Mouse (Mus musculus) brown adipose tissue, adult 24 weeks (tissue): ENCODE results near the gene Ano8. TPM values are rescaled to one million over a fixed set of nuclear protein-coding genes. Genes with fewer than 3 reads are reported as not detected.

Experiments
- H3K27ac ChIP-seq: fragments of 200-500 bp; replicated peaks from 2 replicates; pipeline ENCODE4 v1.5.1; 2012; ENCODE audit warnings: low read depth, mild to moderate bottlenecking, low read length
- H3K4me1 ChIP-seq: fragments of 200-500 bp; 2 replicates; pipeline ENCODE4 v1.6.1; 2012; ENCODE audit warnings: low read length, mixed read lengths; ENCODE audit not compliant: control insufficient read depth, insufficient read depth, insufficient read length
- H3K4me3 ChIP-seq: fragments of 200-500 bp; 2 replicates; pipeline ENCODE4 v1.5.1; 2012; ENCODE audit warnings: low read depth, mild to moderate bottlenecking, low read length, moderate library complexity; ENCODE audit not compliant: insufficient read depth
- polyA plus RNA-seq: library from polyadenylated mRNA; stranded (reverse); fragments of >200 nt; gene quantifications from 2 replicates; pipeline ENCODE4 v1.2.4, GENCODE M21; 2012; ENCODE audit not compliant: missing spikeins, insufficient read depth, insufficient read length

Ano8 gene
- polyA plus RNA-seq, 1 experiment, result 7.3 TPM

DNA sequence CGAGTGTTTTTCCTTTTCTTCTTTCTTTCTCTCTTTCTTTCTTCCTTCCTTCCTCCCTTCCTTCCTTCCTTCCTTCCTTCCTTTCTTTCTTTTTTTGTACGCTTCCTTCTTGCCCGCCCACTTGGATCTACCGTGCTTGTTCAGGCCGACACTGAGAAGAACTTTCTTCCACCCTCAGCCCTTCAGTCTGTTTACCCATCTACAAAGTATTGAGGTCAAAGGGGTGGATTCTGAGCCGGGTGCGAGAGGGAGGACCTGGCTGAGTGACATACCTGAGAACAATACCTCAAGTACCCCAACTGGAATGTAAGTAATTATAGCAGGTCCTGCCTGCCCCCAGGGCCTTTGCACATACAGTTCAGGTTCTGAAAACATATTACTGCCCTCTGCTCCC, 370 bp upstream of the Ano8 start:
- Histone ChIP-seq H3K27ac (peak overlapping the region; percentile 68), H3K4me3 (peak overlapping the region; percentile 33), H3K4me1 (peaks cover 14% of the 10 kb centered on the region)

DNA sequence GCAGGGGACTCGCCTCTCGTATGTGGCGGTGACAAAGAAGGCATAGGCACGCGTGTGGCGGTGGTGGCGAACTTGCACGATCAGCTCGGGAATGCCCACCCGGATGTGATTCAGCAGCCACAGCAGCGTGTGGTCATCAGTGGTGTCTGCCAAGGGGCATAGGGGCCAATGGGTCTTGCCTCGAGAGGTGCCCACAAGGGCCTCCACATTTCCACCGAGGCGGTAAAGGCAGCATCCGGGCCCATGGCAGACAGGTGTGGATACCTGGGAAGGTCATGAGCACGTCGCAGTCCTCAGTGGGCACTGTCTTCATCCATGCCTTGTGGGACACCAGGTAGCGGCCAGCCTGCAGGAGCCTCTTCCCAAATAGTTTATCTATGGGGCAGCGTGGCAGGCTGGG, 1.0 kb downstream of the Ano8 start:
- peak overlapping the region; percentile 86 for H3K4me3 ChIP-seq
- H3K4me1 ChIP-seq, result peaks cover 14% of the 10 kb centered on the region
- no peak overlapping the region for H3K27ac ChIP-seq

DNA sequence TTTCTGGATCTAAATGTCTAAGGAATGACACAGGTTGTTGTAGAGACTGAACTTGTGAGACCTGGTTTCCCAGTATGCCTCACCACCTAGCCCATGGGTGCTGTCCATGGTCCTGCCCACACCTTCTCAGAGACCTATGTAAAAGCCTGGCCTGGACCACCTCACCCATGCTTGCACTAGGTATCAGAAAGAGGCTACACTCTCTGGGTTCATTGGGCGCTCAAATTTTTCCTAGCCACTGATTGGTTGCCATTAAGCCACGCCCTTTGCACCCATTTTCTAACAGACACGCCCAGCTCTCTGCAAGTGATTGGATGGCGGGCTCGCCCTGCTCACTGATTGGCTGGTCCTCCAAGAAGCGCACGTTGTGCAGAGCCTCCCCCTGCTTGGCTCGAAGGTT, 1.8 kb downstream of the Ano8 start:
- no peak overlapping the region for H3K27ac ChIP-seq
- no peak overlapping the region for H3K4me3 ChIP-seq
- H3K4me1 ChIP-seq, result peaks cover 9% of the 10 kb centered on the region

DNA sequence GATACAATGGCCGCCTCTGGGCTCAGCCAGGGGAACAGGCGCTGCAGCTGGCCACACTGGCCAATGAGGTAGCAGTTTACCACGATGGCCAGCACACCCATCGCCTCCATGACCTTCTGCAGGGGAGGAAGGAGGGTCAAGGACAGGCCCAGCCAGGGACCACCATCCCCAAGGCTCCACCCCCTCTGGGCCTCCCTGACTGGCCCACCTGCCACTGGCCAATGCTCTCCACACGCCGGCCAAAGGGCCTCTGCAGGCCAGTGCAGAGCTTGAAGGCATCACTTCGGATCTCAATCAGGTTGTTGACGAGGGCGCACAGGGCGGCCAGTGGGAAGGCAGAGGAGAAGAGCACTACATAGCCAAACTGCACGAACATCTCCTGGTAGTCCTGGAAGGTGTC, 6.8 kb downstream of the Ano8 start:
- H3K4me3 ChIP-seq, result no peak overlapping the region
- peaks cover 8% of the 10 kb centered on the region for H3K4me1 ChIP-seq
- no peak overlapping the region for H3K27ac ChIP-seq

DNA sequence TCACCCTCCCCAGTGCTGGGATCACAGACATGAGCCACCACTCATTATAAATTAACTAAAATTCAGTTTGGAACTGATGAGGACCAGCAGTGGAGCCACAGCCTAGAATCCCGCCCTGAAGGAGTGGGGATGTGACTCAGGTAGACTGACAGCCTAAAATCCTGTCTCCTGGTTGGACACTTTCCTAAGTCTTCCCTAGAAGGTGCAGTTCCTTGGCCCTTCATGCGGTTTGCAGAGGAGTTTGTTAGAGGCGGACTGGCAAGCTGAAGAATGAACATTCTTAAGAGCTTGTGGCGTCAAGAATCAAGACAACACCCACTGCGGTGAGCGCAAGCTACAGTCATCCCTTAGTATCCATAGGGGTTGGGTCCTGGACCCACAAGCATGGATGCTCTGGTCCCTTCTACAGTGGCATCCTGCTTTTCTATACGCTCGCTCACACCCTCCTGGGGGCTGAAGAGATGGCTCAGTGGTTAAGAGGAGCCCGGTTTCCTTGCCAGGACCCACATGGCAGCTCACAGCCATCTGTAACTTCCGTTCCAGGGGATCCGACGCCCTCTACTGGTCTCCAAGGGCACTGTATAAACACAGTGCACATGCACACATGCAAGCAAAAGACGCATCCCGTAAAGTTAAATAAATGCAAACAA, 8.4 kb downstream of the Ano8 start:
- H3K4me1 ChIP-seq, result peaks cover 8% of the 10 kb centered on the region
- no peak overlapping the region for H3K27ac ChIP-seq
- no peak overlapping the region for H3K4me3 ChIP-seq

DNA sequence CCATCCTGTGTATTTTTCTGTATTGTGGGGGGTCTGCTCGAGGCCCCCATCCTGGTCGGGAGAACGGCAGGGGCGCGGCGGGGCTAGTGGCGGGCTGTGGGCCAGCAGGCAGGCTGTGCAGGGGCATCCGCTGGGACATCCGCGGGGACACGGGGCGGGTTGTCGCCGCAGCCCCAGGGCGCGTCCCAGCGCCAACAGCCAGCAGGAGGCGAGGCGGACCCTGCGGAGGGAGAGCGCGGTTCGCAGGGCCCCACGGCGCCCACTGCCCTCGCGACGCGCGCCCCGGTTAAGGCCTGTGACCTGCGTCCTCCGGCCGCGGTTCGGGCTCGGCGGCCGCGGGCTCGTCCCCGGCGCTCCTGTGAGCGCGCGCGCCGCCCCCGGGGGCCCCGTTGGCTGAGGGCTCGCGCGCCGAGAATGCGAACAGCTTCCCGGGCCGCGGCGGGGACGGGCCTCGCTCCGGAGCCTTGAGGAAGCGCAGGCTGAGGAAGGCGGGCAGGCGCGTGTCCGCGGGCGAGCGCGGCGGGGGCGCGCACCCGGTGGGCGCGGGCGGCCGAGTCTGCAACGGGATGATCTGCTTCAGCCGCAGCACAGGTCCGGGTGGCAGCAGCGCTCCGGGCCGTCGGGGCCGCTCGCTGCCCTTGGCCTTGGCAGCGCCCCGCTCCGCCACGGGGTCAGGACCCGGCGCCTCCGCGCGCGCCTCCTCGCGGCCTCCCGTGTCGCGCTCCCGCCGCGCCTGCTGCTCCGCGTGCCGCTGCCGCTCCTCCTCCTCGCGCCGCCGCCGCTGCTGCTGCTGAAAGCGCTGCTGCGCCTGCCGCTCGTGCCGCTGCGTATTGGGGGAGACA, 9.4 kb downstream of the Ano8 start:
- Histone ChIP-seq H3K4me1 (peaks cover 8% of the 10 kb centered on the region), H3K4me3 (peak overlapping the region; percentile 81), H3K27ac (peak overlapping the region; percentile 81)

DNA sequence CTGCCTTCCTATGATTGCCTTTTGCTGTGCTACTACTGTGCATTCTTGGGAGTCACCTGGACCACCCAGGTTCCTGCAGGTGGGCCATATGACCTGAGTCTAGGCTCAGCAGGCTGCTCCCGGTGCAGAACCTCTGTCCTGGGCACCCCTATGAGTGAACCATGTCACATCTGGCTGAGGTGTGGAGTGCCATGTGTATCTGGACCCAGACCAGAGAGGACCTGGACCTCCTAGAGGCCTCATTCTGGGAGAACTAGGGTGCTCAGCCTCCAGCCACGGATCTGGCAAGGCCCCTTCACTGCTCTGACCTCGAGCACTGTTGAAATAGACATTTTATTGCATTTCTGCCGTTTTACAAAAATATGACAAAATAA, 10.1 kb downstream of the Ano8 start:
- H3K4me3 ChIP-seq, result peak overlapping the region; percentile 81
- H3K27ac ChIP-seq, result 0 out of 2 replicates have a peak overlapping the region, but pooled peaks have one; percentile 81
- peaks cover 8% of the 10 kb centered on the region for H3K4me1 ChIP-seq

DNA sequence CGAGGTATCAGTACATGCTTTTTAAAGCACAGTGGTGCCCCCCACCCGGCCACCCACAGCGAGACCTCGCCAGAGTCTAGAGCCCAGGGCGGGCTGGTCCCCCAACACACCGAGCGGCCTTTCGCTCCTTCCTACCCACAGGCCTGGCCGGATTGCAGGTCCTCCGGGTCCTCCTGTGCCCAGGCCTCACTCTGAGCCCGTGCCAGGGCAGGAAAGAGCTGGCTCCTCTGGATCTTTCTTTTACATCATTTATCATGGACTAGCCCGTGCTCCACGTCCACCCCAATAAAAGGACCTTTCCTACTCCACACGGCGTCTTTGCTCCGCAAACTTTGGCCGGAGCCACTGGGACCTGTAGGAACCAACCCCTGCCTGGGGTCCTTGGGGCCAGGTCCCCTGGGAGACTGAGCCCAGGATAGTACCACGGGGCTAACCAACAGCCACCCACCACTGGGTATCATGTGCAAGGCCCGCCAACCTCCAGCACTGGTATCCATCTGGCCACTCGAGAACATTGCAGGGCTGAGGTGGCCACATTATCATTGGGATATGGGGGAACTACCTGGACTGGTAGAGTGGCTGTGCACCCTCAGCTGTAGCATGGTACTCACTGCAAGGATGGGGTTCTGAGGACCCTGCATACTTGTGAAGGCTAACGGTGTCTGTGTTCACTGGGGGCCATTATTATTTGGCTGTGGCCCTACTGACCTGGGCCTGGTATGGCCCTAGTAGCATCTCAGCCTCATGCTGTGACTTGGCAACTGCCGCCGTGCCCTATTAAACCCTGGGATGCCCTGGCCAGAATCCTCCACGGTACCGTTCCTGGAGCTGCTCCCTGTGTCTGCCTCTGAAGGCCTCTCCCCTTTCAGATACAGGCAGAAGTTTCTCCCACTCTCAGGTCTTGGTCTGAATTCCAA, 10.7 kb downstream of the Ano8 start:
- H3K27ac ChIP-seq, result no peak overlapping the region
- no peak overlapping the region for H3K4me3 ChIP-seq
- peaks cover 8% of the 10 kb centered on the region for H3K4me1 ChIP-seq

DNA sequence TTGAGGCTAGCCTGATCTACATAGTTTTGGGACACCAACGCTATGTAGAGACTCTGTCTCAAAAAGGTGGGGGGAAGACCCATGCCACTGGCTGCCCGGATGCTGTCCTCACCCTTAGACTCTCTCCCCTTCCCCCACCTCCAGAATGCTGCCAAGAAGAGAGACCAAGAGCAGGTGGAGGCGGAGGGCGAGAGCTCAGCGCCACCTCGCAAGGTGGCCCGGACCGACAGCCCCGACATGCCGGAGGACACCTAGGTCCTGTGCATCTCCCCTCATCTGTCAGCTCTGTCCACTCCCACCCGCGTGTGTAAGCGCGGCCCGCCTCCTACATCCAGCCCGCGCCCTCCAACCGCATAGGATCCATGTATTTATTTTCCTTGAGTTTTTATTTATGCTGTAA, 11.4 kb downstream of the Ano8 start:
- H3K27ac ChIP-seq, result no peak overlapping the region
- H3K4me1 ChIP-seq, result peaks cover 11% of the 10 kb centered on the region
- H3K4me3 ChIP-seq, result no peak overlapping the region

DNA sequence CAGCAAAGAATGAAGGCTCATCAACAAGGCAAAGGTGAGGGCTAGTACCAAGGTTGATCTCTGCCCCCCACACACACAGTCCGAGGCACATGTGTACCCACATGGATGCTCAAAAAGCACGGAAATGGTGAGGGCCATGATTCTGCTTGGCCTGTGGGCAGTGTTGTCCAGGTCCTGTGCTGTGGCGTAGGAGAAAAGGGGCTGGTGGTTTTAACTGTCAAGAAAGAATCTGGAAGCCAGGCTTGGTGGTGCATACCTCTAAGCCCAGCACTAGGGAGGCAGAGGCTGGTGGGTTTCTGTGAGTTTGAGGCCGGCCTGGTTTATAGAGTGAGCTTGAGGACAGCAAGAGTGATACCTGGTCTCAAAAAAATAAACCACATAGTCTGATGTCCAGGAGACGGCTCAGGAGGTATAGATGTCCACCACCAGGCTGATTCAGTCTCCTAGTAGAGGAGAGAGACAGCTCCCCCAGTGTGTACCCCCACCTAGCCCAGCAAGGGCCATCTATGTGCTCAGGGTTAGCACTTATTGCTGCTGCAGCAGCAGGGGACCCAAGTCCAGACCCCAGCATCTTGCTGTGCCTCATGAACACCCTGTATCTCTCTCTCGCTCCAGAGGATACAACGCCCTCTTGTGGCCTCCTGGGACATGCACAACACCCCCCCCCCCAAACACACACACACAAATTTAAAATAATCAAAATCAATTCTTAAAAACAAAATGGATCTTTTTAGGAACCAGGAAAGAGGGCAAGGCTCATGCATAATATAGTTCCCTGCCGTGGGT, 13.0 kb downstream of the Ano8 start:
- Histone ChIP-seq H3K4me3 (no peak overlapping the region), H3K27ac (no peak overlapping the region), H3K4me1 (peaks cover 11% of the 10 kb centered on the region)

DNA sequence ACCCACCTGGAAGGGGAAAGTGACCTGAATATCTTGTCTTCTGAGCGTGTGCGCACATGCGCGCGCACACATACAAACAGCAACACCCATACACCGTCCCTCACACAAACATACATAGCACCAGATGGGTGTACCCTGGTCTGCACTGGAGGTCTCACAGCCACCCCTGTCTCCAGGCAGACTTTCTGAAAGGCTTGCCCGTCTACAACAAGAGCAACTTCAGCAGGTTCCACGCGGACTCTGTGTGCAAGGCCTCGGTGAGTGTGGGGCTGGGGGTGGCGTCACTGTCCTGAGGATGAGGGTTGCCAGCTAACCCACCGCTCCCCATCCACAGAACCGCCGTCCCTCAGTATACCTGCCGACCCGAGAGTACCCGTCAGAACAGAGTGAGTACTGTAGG, 13.9 kb downstream of the Ano8 start:
- Histone ChIP-seq H3K4me1 (peaks cover 8% of the 10 kb centered on the region; the same call in 1 of the 2 replicates), H3K27ac (no peak overlapping the region)

DNA sequence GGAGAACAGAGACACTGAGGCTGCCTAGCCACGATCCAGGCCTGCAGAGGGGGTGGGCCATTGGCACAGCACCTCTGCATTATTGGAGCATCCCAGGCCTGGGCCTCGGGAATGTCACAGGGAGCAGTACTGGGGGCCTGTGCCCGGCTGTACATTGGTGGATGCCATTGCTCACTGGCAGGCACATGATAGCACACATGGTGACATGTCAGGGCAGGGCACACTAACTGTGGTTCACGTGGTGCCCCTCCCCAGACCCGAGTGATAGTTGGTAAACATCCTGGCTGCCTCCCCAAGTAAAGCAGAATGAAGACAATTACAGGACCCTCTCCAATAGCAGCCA, 14.9 kb downstream of the Ano8 start:
- Histone ChIP-seq H3K27ac (no peak overlapping the region), H3K4me3 (0 out of 2 replicates have a peak overlapping the region, but pooled peaks have one; percentile 78), H3K4me1 (peaks cover 8% of the 10 kb centered on the region; the same call in 1 of the 2 replicates)

More for the DNA sequence above, 13.9 kb downstream of the Ano8 start:
- no peak overlapping the region for H3K4me3 ChIP-seq

DNA sequence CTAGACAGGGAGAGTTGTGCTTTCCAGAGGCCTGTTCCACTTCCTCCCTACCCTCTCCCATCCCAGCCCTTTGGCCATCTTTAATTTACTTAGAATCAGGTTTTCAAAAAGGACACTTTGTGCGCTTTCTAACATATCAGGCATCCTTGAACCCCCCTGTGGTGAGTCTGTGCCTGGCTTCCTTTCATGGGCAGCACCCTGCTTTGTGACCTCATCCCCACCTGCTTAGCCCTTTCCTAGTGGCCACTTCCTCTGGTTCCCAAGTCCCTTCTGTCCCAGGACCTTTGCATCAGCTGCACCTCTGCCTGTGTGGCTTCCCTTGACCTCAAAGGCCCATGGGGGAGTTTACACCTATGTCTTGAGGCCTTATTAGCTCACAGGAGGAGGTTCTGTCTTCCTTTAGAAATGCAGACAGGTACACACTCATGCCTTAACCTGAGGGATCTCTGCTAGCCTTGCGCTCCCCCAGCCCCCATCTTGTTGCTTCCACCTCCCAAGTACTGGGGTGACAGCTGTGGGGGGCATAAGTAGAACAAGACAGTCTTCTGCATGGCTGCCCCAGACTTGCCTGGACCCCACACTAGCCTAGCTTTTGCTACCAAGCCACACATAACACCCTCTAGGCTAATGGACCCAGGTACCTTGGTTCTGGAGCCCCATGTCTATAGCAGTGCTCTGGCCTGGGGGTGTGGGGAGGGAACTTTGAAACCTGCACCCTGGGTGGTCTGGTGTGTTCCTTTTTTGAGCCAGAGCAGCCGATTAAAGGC, 15.4 kb downstream of the Ano8 start:
- Histone ChIP-seq H3K27ac (no peak overlapping the region), H3K4me3 (peak overlapping the region; percentile 78), H3K4me1 (peaks cover 3% of the 10 kb centered on the region; the same call in 1 of the 2 replicates)

DNA sequence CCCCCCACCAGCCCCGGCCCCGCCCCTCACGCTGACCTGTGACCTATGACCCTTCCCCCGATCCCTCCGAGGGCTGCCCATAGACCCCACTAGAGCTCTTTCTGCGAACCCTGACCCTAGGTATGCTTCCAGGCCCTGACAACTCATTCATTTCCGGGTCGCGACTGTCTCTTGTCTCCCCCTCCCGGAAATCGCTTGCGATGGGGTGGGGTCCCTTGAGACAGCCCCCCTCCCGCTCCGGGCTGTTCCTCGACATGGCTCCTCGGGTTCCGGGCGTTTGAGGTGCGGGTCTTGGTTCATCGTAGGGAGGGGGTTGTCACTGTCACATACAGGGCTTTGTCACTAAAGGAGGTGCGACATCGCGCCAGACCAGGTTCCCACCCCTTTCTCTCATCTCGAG, 16.4 kb downstream of the Ano8 start:
- 0 out of 2 replicates have a peak, but pooled peaks cover 3% of the 10 kb centered on the region for H3K4me1 ChIP-seq
- no peak overlapping the region for H3K27ac ChIP-seq
- peak overlapping the region; percentile 78 for H3K4me3 ChIP-seq
